Mouse (Mus musculus): ENCODE measurements around the gene Abtb2. TPM values are rescaled to one million over a fixed set of nuclear protein-coding genes. Genes with fewer than 3 reads are reported as not detected.

Abtb2 gene
- polyA plus RNA-seq, 1 experiment = 10.4 TPM

- TF ChIP-seq POLR2A (IDR thresholded peaks at IDR 0.05; ENCODE audit: borderline replicate concordance, extremely low read depth, low read depth, low read length) (no peak), CTCF (IDR thresholded peaks at IDR 0.05; ENCODE audit: insufficient read depth, low read length) (no peak)
- DNase-seq = no peak
- no peak overlapping the region for H3K4me3 ChIP-seq (replicated peaks; ENCODE audit: extremely low read depth, low read depth, low read length)
- WGBS = 62% methylated on average over 5 of the region's 5 CpGs
- H3K4me1 ChIP-seq (ENCODE audit: control insufficient read depth, insufficient read depth, low read length) = peaks cover 4% of the 10 kb centered on the region; the same call in 1 of the 2 replicates
These were observed 63.8 kb downstream of the Abtb2 start for GRCm38 (mm10) chr2:103629956-103630355.

DNA sequence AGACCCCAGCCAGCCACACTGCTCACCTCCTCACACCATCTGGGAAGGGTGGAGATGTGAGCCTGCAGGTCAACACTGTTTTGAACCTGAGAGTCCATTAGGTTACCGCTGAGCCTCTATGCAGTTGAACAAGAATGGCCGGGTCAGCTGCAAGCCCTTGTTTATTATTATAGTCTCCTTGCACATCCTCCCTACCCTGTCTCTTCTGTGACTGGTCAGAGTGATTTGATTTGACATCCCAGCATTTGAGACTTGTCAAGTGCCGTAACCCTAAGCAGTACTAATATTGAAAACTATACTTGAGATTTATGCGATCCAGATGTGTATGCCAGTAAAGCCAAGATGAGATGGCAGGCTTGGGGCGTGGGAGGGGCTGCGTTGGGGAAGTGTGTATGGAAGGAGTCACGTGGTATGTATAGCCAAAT lies 65.2 kb downstream of the Abtb2 start:
- no peaks in the 10 kb centered on the region for H3K4me1 ChIP-seq (ENCODE audit: control insufficient read depth, insufficient read depth, low read length)
- H3K4me3 ChIP-seq (replicated peaks; ENCODE audit: extremely low read depth, low read depth, low read length) = no peak overlapping the region
- no peak for DNase-seq
- 52% methylated on average over 7 of the region's 7 CpGs for WGBS
- TF ChIP-seq CTCF (IDR thresholded peaks at IDR 0.05; ENCODE audit: insufficient read depth, low read length) = no peak

DNA sequence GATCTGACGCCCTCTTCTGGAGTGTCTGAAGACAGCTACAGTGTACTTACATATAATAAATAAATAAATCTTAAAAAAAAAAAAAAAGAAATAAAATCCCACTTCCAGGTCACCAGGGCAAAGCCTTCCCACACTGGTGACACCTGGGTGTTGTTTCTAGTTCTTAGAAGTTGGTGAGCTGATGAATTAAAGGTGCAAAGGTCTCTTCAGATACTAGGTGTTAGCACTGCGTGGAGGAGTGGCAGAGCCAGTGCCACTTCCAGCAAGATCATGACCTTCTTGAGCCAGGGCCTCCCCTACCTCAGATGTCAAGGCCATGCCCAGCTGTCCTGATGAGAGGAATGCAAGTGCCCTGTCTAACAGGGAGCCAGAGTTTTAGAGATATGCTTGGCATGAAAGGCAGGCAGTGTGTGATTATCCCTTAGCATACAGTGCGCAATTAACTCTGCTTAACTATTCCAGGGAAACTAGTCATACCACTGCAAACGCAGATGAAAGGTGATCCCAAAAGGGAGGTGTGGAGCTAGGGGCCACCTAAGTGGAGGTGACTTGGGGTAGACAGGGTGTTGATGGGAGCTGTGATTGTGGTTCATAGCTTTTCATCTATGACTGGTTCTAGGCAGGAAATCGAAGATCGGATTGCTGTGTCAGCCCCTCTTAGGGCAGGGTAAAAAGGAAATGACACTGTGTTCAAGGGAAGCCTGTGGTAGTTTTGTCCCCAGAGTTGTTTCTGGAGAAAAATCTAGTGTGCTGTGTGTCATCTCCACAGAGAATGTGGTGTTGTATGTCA lies 66.2 kb downstream of the Abtb2 start:
- H3K4me3 ChIP-seq (replicated peaks; ENCODE audit: extremely low read depth, low read depth, low read length) = no peak overlapping the region
- no peak for TF ChIP-seq CTCF (IDR thresholded peaks at IDR 0.05; ENCODE audit: insufficient read depth, low read length)
- TF ChIP-seq POLR2A (IDR thresholded peaks at IDR 0.05; ENCODE audit: borderline replicate concordance, extremely low read depth, low read depth, low read length) = no peak
- DNase-seq = no peak
- H3K4me1 ChIP-seq (ENCODE audit: control insufficient read depth, insufficient read depth, low read length) = no peaks in the 10 kb centered on the region
- WGBS = 59% methylated on average over 6 of the region's 6 CpGs

- H3K4me3 ChIP-seq (replicated peaks; ENCODE audit: extremely low read depth, low read depth, low read length) = no peak overlapping the region
- WGBS = 84% methylated on average over 2 of the region's 2 CpGs
- no peak for TF ChIP-seq POLR2A (IDR thresholded peaks at IDR 0.05; ENCODE audit: borderline replicate concordance, extremely low read depth, low read depth, low read length)
- TF ChIP-seq CTCF (IDR thresholded peaks at IDR 0.05; ENCODE audit: insufficient read depth, low read length) = no peak
These were observed 66.8 kb downstream of the Abtb2 start for GRCm38 (mm10) chr2:103632926-103633250.

GRCm38 (mm10) chr2:103635731-103636487 lies 69.8 kb downstream of the Abtb2 start:
- TF ChIP-seq POLR2A (IDR thresholded peaks at IDR 0.05; ENCODE audit: borderline replicate concordance, extremely low read depth, low read depth, low read length) (no peak), CTCF (IDR thresholded peaks at IDR 0.05; ENCODE audit: insufficient read depth, low read length) (no peak)
- no peak overlapping the region for H3K4me3 ChIP-seq (replicated peaks; ENCODE audit: extremely low read depth, low read depth, low read length)
- no peak for DNase-seq
- WGBS = 92% methylated on average over 3 of the region's 3 CpGs
- peaks cover 3% of the 10 kb centered on the region for H3K4me1 ChIP-seq (ENCODE audit: control insufficient read depth, insufficient read depth, low read length)

More at GRCm38 (mm10) chr2:103632926-103633250, 66.8 kb downstream of the Abtb2 start:
- no peak for DNase-seq
- no peaks in the 10 kb centered on the region; the same call in 1 of the 2 replicates for H3K4me1 ChIP-seq (ENCODE audit: control insufficient read depth, insufficient read depth, low read length)

DNA sequence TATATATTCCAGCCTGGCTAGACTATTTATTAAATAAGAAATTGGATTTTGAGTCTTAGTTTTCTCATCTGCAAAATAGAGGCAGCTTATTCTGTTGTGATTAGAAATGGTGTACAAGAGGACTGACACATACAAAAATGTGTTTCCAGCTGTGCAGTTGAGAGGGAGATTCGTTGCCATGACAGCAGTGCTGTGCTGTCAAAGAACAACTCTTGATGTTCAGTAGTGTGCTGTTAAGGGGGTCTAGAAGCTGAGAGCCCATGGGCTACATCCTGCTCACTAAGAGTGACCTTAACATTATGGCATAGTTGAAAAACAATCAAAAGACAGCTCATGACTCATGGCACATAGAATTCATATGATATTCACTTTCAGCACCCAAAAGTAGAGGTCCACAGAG lies 71.3 kb downstream of the Abtb2 start:
- WGBS = 65% methylated on average over 1 of the region's 1 CpGs
- TF ChIP-seq POLR2A (IDR thresholded peaks at IDR 0.05; ENCODE audit: borderline replicate concordance, extremely low read depth, low read depth, low read length) = no peak
- no peak for TF ChIP-seq CTCF (IDR thresholded peaks at IDR 0.05; ENCODE audit: insufficient read depth, low read length)
- Histone ChIP-seq H3K4me3 (replicated peaks; ENCODE audit: extremely low read depth, low read depth, low read length) (no peak overlapping the region), H3K4me1 (ENCODE audit: control insufficient read depth, insufficient read depth, low read length) (peaks cover 3% of the 10 kb centered on the region)
- DNase-seq = no peak

- WGBS = 89% methylated on average over 5 of the region's 5 CpGs
- Histone ChIP-seq H3K4me3 (replicated peaks; ENCODE audit: extremely low read depth, low read depth, low read length) (no peak overlapping the region), H3K4me1 (ENCODE audit: control insufficient read depth, insufficient read depth, low read length) (peaks cover 3% of the 10 kb centered on the region)
- DNase-seq = no peak
- no peak for TF ChIP-seq POLR2A (IDR thresholded peaks at IDR 0.05; ENCODE audit: borderline replicate concordance, extremely low read depth, low read depth, low read length)
These were observed 71.8 kb downstream of the Abtb2 start for GRCm38 (mm10) chr2:103637943-103638342.

DNA sequence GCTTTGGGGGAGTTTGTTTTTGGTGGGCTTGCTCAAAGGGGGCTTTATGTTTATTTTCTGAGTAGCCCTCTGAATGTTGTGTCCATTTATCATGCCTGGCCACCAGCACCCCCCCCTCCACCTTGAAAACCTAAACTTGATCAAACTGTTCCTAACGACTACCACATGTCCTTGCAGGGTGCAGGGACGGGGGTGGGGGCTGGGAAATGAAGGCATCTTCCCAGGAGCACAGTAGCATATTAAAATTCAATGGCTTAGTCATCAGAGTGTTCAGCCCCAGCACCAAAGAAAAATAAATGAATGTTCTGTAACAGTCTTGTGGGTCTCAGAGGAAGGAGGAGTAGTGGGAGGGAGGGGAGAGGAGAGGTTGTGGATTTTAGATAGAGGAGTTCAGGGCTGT lies 73.6 kb downstream of the Abtb2 start:
- Histone ChIP-seq H3K4me3 (replicated peaks; ENCODE audit: extremely low read depth, low read depth, low read length) (no peak overlapping the region), H3K4me1 (ENCODE audit: control insufficient read depth, insufficient read depth, low read length) (peaks cover 3% of the 10 kb centered on the region)
- WGBS = 69% methylated on average over 2 of the region's 2 CpGs
- no peak for TF ChIP-seq CTCF (IDR thresholded peaks at IDR 0.05; ENCODE audit: insufficient read depth, low read length)
- TF ChIP-seq POLR2A (IDR thresholded peaks at IDR 0.05; ENCODE audit: borderline replicate concordance, extremely low read depth, low read depth, low read length) = no peak
- DNase-seq = no peak

DNA sequence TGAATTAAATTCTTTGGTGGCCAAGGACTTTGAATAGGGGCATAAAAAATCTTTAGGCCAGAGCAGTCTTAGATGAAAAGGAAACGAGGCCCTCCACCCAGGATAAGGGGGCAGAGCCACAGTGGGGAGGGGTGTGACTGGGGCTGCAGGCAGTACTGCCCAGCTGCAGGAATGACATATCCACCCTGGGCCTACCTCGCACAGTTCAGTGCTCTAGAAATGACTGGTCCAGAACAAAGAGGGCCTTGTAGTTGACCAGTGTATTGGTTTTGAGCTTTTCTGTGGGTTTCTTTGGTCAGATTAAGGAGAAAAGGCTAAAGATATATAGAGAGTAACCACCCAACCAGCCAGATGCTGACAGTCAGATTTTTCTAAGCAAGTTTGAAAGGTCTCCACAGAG lies 74.8 kb downstream of the Abtb2 start:
- H3K4me3 ChIP-seq (replicated peaks; ENCODE audit: extremely low read depth, low read depth, low read length) = no peak overlapping the region
- no peak for TF ChIP-seq CTCF (IDR thresholded peaks at IDR 0.05; ENCODE audit: insufficient read depth, low read length)
- no peak for TF ChIP-seq POLR2A (IDR thresholded peaks at IDR 0.05; ENCODE audit: borderline replicate concordance, extremely low read depth, low read depth, low read length)
- 59% methylated on average over 2 of the region's 2 CpGs for WGBS
- no peak for DNase-seq
- peaks cover 3% of the 10 kb centered on the region for H3K4me1 ChIP-seq (ENCODE audit: control insufficient read depth, insufficient read depth, low read length)
